Mouse (Mus musculus): ENCODE results near the gene Inf2. TPM values are rescaled to one million over a fixed set of nuclear protein-coding genes. Genes with fewer than 3 reads are reported as not detected.

Gene Inf2
- polyA plus RNA-seq, 1 experiment from 2014 or later = 2.5 TPM

GRCm38 (mm10) chr12:112552520-112552919, 36.1 kb upstream of the Inf2 start:
- Histone ChIP-seq H3K27me3 (replicated peaks) (no peaks in the 10 kb centered on the region), H3K9ac (no peak overlapping the region), H3K27ac (no peak overlapping the region), H3K4me2 (replicated peaks) (no peak overlapping the region), H3K4me3 (replicated peaks) (no peak overlapping the region), H3K9me3 (no peaks in the 10 kb centered on the region), H3K4me1 (replicated peaks) (peaks cover 2% of the 10 kb centered on the region; the same call in 1 of the 2 replicates), H3K36me3 (no peaks in the 10 kb centered on the region)
- 50% methylated on average over 5 of the region's 5 CpGs for WGBS
- ATAC-seq = 0 out of 2 replicates have a peak, but pooled peaks have one; percentile 37

- H3K9me3 ChIP-seq = no peaks in the 10 kb centered on the region
- H3K4me3 ChIP-seq (replicated peaks) = no peak overlapping the region
- no peak overlapping the region for H3K4me2 ChIP-seq (replicated peaks)
- no peak overlapping the region for H3K9ac ChIP-seq
- H3K36me3 ChIP-seq = no peaks in the 10 kb centered on the region
- WGBS = 31% methylated on average over 12 of the region's 12 CpGs
- ATAC-seq = peak; percentile 66
- H3K27ac ChIP-seq = no peak overlapping the region
- no peaks in the 10 kb centered on the region for H3K27me3 ChIP-seq (replicated peaks)
- peaks cover 2% of the 10 kb centered on the region; the same call in 1 of the 2 replicates for H3K4me1 ChIP-seq (replicated peaks)
Observed at GRCm38 (mm10) chr12:112554900-112555299, 33.7 kb upstream of the Inf2 start.

- Histone ChIP-seq H3K27me3 (replicated peaks) (no peaks in the 10 kb centered on the region), H3K27ac (no peak overlapping the region), H3K4me3 (replicated peaks) (no peak overlapping the region), H3K9me3 (no peaks in the 10 kb centered on the region), H3K9ac (no peak overlapping the region), H3K36me3 (no peaks in the 10 kb centered on the region), H3K4me2 (replicated peaks) (no peak overlapping the region), H3K4me1 (replicated peaks) (peaks cover 2% of the 10 kb centered on the region; the same call in 1 of the 2 replicates)
- 74% methylated on average over 9 of the region's 9 CpGs for WGBS
- no peak for ATAC-seq
Observed at GRCm38 (mm10) chr12:112556531-112557060, 32.0 kb upstream of the Inf2 start.

- H3K4me2 ChIP-seq (replicated peaks) = no peak overlapping the region
- no peak overlapping the region for H3K27ac ChIP-seq
- ATAC-seq = no peak
- no peak overlapping the region for H3K9ac ChIP-seq
- H3K36me3 ChIP-seq = no peaks in the 10 kb centered on the region
- H3K4me1 ChIP-seq (replicated peaks) = no peaks in the 10 kb centered on the region; the same call in 1 of the 2 replicates
- H3K4me3 ChIP-seq (replicated peaks) = no peak overlapping the region
- no peaks in the 10 kb centered on the region for H3K27me3 ChIP-seq (replicated peaks)
- WGBS = 83% methylated on average over 5 of the region's 5 CpGs
- no peaks in the 10 kb centered on the region for H3K9me3 ChIP-seq
Observed at GRCm38 (mm10) chr12:112557219-112557618, 31.4 kb upstream of the Inf2 start.

GRCm38 (mm10) chr12:112559231-112559630, 29.4 kb upstream of the Inf2 start:
- no peaks in the 10 kb centered on the region for H3K9me3 ChIP-seq
- H3K36me3 ChIP-seq = no peaks in the 10 kb centered on the region
- no peak for ATAC-seq
- no peaks in the 10 kb centered on the region; the same call in 1 of the 2 replicates for H3K4me1 ChIP-seq (replicated peaks)
- WGBS = 47% methylated on average over 3 of the region's 3 CpGs
- H3K9ac ChIP-seq = no peak overlapping the region
- no peaks in the 10 kb centered on the region for H3K27me3 ChIP-seq (replicated peaks)
- H3K4me3 ChIP-seq (replicated peaks) = no peak overlapping the region
- H3K27ac ChIP-seq = no peak overlapping the region
- H3K4me2 ChIP-seq (replicated peaks) = no peak overlapping the region

GRCm38 (mm10) chr12:112559671-112560070, 28.9 kb upstream of the Inf2 start:
- Histone ChIP-seq H3K9me3 (no peaks in the 10 kb centered on the region), H3K27me3 (replicated peaks) (no peaks in the 10 kb centered on the region), H3K36me3 (no peaks in the 10 kb centered on the region), H3K27ac (no peak overlapping the region), H3K4me2 (replicated peaks) (no peak overlapping the region), H3K9ac (no peak overlapping the region), H3K4me1 (replicated peaks) (no peaks in the 10 kb centered on the region; the same call in 1 of the 2 replicates), H3K4me3 (replicated peaks) (no peak overlapping the region)
- WGBS = 66% methylated on average over 6 of the region's 6 CpGs
- peak; percentile 48 for ATAC-seq

- no peaks in the 10 kb centered on the region for H3K36me3 ChIP-seq
- no peaks in the 10 kb centered on the region for H3K9me3 ChIP-seq
- peak; percentile 52; the same call in 1 of the 2 replicates for ATAC-seq
- no peaks in the 10 kb centered on the region for H3K27me3 ChIP-seq (replicated peaks)
- H3K4me2 ChIP-seq (replicated peaks) = no peak overlapping the region
- WGBS = 56% methylated on average over 5 of the region's 5 CpGs
- no peak overlapping the region for H3K9ac ChIP-seq
- H3K4me3 ChIP-seq (replicated peaks) = no peak overlapping the region
- no peaks in the 10 kb centered on the region for H3K4me1 ChIP-seq (replicated peaks)
- no peak overlapping the region for H3K27ac ChIP-seq
Observed at GRCm38 (mm10) chr12:112560176-112560797, 28.3 kb upstream of the Inf2 start.

GRCm38 (mm10) chr12:112561163-112561562, 27.4 kb upstream of the Inf2 start:
- H3K9me3 ChIP-seq = no peaks in the 10 kb centered on the region
- H3K4me1 ChIP-seq (replicated peaks) = no peaks in the 10 kb centered on the region
- no peak for ATAC-seq
- H3K4me2 ChIP-seq (replicated peaks) = no peak overlapping the region
- no peaks in the 10 kb centered on the region for H3K36me3 ChIP-seq
- H3K4me3 ChIP-seq (replicated peaks) = no peak overlapping the region
- H3K27me3 ChIP-seq (replicated peaks) = no peaks in the 10 kb centered on the region
- H3K27ac ChIP-seq = no peak overlapping the region
- WGBS = 71% methylated on average over 3 of the region's 3 CpGs
- H3K9ac ChIP-seq = no peak overlapping the region

- Histone ChIP-seq H3K27me3 (replicated peaks) (no peaks in the 10 kb centered on the region), H3K4me2 (replicated peaks) (no peak overlapping the region), H3K27ac (no peak overlapping the region), H3K36me3 (no peaks in the 10 kb centered on the region), H3K9me3 (no peaks in the 10 kb centered on the region), H3K9ac (no peak overlapping the region), H3K4me1 (replicated peaks) (no peaks in the 10 kb centered on the region), H3K4me3 (replicated peaks) (no peak overlapping the region)
- WGBS = 72% methylated on average over 5 of the region's 5 CpGs
- ATAC-seq = no peak
Observed at GRCm38 (mm10) chr12:112562462-112562861, 26.1 kb upstream of the Inf2 start.

- H3K27me3 ChIP-seq (replicated peaks) = no peaks in the 10 kb centered on the region
- H3K4me3 ChIP-seq (replicated peaks) = no peak overlapping the region
- 86% methylated on average over 6 of the region's 6 CpGs for WGBS
- H3K4me2 ChIP-seq (replicated peaks) = no peak overlapping the region
- H3K9ac ChIP-seq = no peak overlapping the region
- no peaks in the 10 kb centered on the region for H3K36me3 ChIP-seq
- no peaks in the 10 kb centered on the region for H3K9me3 ChIP-seq
- no peak for ATAC-seq
- no peaks in the 10 kb centered on the region for H3K4me1 ChIP-seq (replicated peaks)
- no peak overlapping the region for H3K27ac ChIP-seq
Observed at GRCm38 (mm10) chr12:112563011-112563410, 25.6 kb upstream of the Inf2 start.

- no peaks in the 10 kb centered on the region for H3K4me1 ChIP-seq (replicated peaks)
- no peak overlapping the region for H3K4me3 ChIP-seq (replicated peaks)
- H3K36me3 ChIP-seq = no peaks in the 10 kb centered on the region
- WGBS = 78% methylated on average over 8 of the region's 8 CpGs
- ATAC-seq = no peak
- H3K4me2 ChIP-seq (replicated peaks) = no peak overlapping the region
- H3K9ac ChIP-seq = no peak overlapping the region
- H3K27me3 ChIP-seq (replicated peaks) = no peaks in the 10 kb centered on the region
- H3K27ac ChIP-seq = no peak overlapping the region
- no peaks in the 10 kb centered on the region for H3K9me3 ChIP-seq
Observed at GRCm38 (mm10) chr12:112570160-112570559, 18.4 kb upstream of the Inf2 start.

GRCm38 (mm10) chr12:112571064-112571463, 17.5 kb upstream of the Inf2 start:
- Histone ChIP-seq H3K27me3 (replicated peaks) (no peaks in the 10 kb centered on the region), H3K9ac (no peak overlapping the region), H3K27ac (no peak overlapping the region), H3K36me3 (no peaks in the 10 kb centered on the region), H3K4me1 (replicated peaks) (peaks cover 4% of the 10 kb centered on the region), H3K4me3 (replicated peaks) (no peak overlapping the region), H3K4me2 (replicated peaks) (no peak overlapping the region), H3K9me3 (no peaks in the 10 kb centered on the region)
- ATAC-seq = no peak
- 69% methylated on average over 6 of the region's 6 CpGs for WGBS

All from intestine, embryonic 15.5 days (tissue).